Mouse (Mus musculus) heart, embryonic 16.5 days (tissue): Measurements from ENCODE around the gene Nos2. TPM values are rescaled to one million over a fixed set of nuclear protein-coding genes. Genes with fewer than 3 reads are reported as not detected.

Experiments used
- ATAC-seq: fragments of 200-750 bp; cut with Nextera tagmentation; replicated peaks from 2 replicates; pipeline ENCODE4 v1.8.0; 2017; ENCODE audit warnings: moderate number of reproducible peaks; ENCODE audit not compliant: insufficient read depth, low FRiP score; ENCODE audit errors: extremely low read depth
- H3K27ac ChIP-seq: fragments of 300-500 bp; sonication (generic); 2 replicates; pipeline ENCODE4 v1.5.1; 2014; ENCODE audit warnings: mild to moderate bottlenecking, low read length, control low read depth, moderate library complexity
- H3K27me3 ChIP-seq: fragments of 300-500 bp; sonication (generic); 2 replicates; pipeline ENCODE4 v1.6.1; 2014; ENCODE audit warnings: low read length, mixed read lengths; ENCODE audit not compliant: control insufficient read depth, insufficient read depth
- H3K36me3 ChIP-seq: fragments of 300-500 bp; sonication (generic); 2 replicates; pipeline ENCODE4 v1.6.1; 2014; ENCODE audit not compliant: control insufficient read depth, insufficient read depth
- H3K4me1 ChIP-seq: fragments of 300-500 bp; sonication (generic); 2 replicates; pipeline ENCODE4 v1.6.1; 2014; ENCODE audit warnings: low read length, mixed read lengths; ENCODE audit not compliant: control insufficient read depth, insufficient read depth
- H3K4me2 ChIP-seq: fragments of 300-500 bp; sonication (generic); 2 replicates; pipeline ENCODE4 v1.6.1; 2014; ENCODE audit warnings: low read depth, mild to moderate bottlenecking, control low read depth, low read length
- H3K4me3 ChIP-seq: fragments of 300-500 bp; sonication (generic); 2 replicates; pipeline ENCODE4 v1.5.1; 2014; ENCODE audit warnings: mild to moderate bottlenecking, control low read depth, low read length
- H3K9ac ChIP-seq: fragments of 300-500 bp; sonication (generic); 2 replicates; pipeline ENCODE4 v1.6.1; 2014; ENCODE audit warnings: low read length, control low read depth
- H3K9me3 ChIP-seq: fragments of 300-500 bp; sonication (generic); replicated peaks from 2 replicates; pipeline ENCODE4 v1.6.1; 2016; ENCODE audit warnings: low read length; ENCODE audit not compliant: control insufficient read depth
- WGBS: fragments of 180-500 bp; shearing (Covaris S2); extraction: QIAGEN DNeasy Blood & Tissue Kit; methylation state at CpG from one replicate; pipeline ENCODE4 v1.1.7; 2014; 5-methylcytosine and 5-hydroxymethylcytosine counted together
- polyA plus RNA-seq: library from polyadenylated mRNA; unstranded; fragments of >200 nt; fragmentation: Nextera tagmentation; extraction: Ambion mirVana; gene quantifications from 2 replicates; pipeline ENCODE4 v1.2.1, GENCODE M21; 2015

Nos2 gene
- 2.0 and 2.3 TPM in 2 replicates for polyA plus RNA-seq

DNA sequence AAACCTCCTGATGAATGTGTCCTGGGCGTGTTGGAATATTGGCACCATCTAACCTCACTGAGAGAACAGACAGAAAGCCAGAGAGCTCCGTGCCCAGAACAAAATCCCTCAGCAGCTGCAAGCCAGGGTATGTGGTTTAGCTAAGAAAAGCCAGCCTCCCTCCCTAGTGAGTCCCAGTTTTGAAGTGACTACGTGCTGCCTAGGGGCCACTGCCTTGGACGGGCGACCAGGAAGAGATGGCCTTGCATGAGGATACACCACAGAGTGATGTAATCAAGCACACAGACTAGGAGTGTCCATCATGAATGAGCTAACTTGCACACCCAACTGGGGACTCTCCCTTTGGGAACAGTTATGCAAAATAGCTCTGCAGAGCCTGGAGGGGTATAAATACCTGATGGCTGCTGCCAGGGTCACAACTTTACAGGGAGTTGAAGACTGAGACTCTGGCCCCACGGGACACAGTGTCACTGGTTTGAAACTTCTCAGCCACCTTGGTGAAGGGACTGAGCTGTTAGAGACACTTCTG is at the start of gene Nos2:
Nos2 (plus strand) TSS at position 377 of the 529 bp plus-strand sequence.
- H3K4me3 ChIP-seq = no peak within 1 kb of the TSS
- ATAC-seq = no peak
- WGBS = 47% methylated on average over 6 of the region's 6 CpGs

DNA sequence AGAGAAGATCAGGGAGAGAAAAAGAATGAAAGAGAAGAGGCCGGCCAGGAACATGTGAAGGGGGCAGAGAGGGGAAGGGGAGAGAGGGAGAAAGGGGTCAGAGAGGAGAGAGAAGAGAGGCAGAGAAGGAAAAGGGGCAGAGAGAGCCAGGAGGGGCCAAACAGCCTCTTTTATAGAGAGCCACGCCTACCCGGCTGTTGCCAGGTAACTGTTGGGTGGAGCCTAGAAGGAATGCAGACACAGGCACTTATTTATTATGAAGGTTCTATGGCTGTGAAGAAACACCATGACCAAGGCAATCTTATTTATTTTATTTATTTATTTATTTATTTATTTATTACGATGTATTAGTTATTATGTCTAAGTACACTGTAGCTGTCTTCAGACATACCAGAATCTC is 49.7 kb upstream of the Nos2 start:
- no peak overlapping the region for H3K4me2 ChIP-seq
- H3K9me3 ChIP-seq = peaks cover 4% of the 10 kb centered on the region; the same call in 1 of the 2 replicates
- no peak overlapping the region for H3K4me3 ChIP-seq
- no peaks in the 10 kb centered on the region for H3K36me3 ChIP-seq
- no peak overlapping the region for H3K9ac ChIP-seq
- no peaks in the 10 kb centered on the region for H3K27me3 ChIP-seq
- H3K4me1 ChIP-seq = no peaks in the 10 kb centered on the region
- no peak overlapping the region for H3K27ac ChIP-seq
- WGBS = 95% methylated on average over 4 of the region's 4 CpGs
- ATAC-seq = no peak

More for the DNA sequence above, at the start of gene Nos2:
- Histone ChIP-seq H3K27me3 (peaks cover 23% of the 10 kb centered on the region), H3K9ac (no peak within 1 kb of the TSS), H3K4me1 (no peaks in the 10 kb centered on the region), H3K4me2 (no peak within 1 kb of the TSS), H3K9me3 (no peaks in the 10 kb centered on the region), H3K36me3 (no peaks in the 10 kb centered on the region), H3K27ac (no peak within 1 kb of the TSS)

GRCm38 (mm10) chr11:78872782-78873181 is 47.8 kb upstream of the Nos2 start:
- Histone ChIP-seq H3K4me2 (no peak overlapping the region), H3K36me3 (no peaks in the 10 kb centered on the region), H3K27ac (no peak overlapping the region), H3K4me1 (no peaks in the 10 kb centered on the region), H3K4me3 (no peak overlapping the region), H3K9ac (no peak overlapping the region), H3K9me3 (peaks cover 4% of the 10 kb centered on the region; the same call in 1 of the 2 replicates), H3K27me3 (no peaks in the 10 kb centered on the region)
- WGBS = 40% methylated on average over 2 of the region's 2 CpGs
- no peak for ATAC-seq

- H3K9me3 ChIP-seq = peaks cover 4% of the 10 kb centered on the region; the same call in 1 of the 2 replicates
- no peak overlapping the region for H3K9ac ChIP-seq
- H3K4me2 ChIP-seq = no peak overlapping the region
- H3K36me3 ChIP-seq = no peaks in the 10 kb centered on the region
- 85% methylated on average over 3 of the region's 3 CpGs for WGBS
- no peaks in the 10 kb centered on the region for H3K27me3 ChIP-seq
- no peaks in the 10 kb centered on the region for H3K4me1 ChIP-seq
- no peak overlapping the region for H3K27ac ChIP-seq
- H3K4me3 ChIP-seq = no peak overlapping the region
- no peak for ATAC-seq
Measured at GRCm38 (mm10) chr11:78879727-78880126, 40.9 kb upstream of the Nos2 start.

DNA sequence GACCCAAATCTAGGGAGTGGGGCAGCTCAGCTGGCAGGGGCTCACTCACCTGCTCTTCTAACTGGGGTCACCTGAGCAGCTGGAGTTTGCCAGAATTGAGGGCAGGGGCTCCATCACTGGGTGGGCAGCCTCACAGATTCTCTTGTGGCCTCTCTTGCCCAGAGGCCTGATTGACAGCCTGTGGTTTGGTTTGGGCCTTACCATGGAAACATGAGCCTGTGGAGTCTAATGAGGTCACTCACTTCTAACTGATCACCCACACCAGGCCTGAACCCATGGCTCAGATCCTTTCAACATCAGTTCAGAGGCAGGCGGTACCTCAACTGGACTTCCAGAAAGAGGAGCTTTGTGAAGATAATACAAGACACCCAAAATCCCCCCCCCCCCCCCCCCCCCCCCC is 33.9 kb upstream of the Nos2 start:
- peak overlapping the region; percentile 34 for H3K4me2 ChIP-seq
- ATAC-seq = no peak
- peaks cover 5% of the 10 kb centered on the region; the same call in 1 of the 2 replicates for H3K4me1 ChIP-seq
- 89% methylated on average over 1 of the region's 1 CpGs for WGBS
- H3K27me3 ChIP-seq = no peaks in the 10 kb centered on the region
- H3K4me3 ChIP-seq = no peak overlapping the region
- H3K27ac ChIP-seq = no peak overlapping the region
- no peaks in the 10 kb centered on the region for H3K36me3 ChIP-seq
- H3K9me3 ChIP-seq = no peaks in the 10 kb centered on the region
- H3K9ac ChIP-seq = no peak overlapping the region

GRCm38 (mm10) chr11:78887102-78887971 is 33.2 kb upstream of the Nos2 start:
- peaks cover 5% of the 10 kb centered on the region; the same call in 1 of the 2 replicates for H3K4me1 ChIP-seq
- no peak overlapping the region for H3K9ac ChIP-seq
- 48% methylated on average over 9 of the region's 9 CpGs for WGBS
- no peaks in the 10 kb centered on the region for H3K27me3 ChIP-seq
- H3K9me3 ChIP-seq = no peaks in the 10 kb centered on the region
- H3K27ac ChIP-seq = peak overlapping the region; percentile 31; the same call in 1 of the 2 replicates
- peak; percentile 82 for ATAC-seq
- H3K4me2 ChIP-seq = peak overlapping the region; percentile 34
- no peaks in the 10 kb centered on the region for H3K36me3 ChIP-seq
- no peak overlapping the region for H3K4me3 ChIP-seq

GRCm38 (mm10) chr11:78889156-78889555 is 31.4 kb upstream of the Nos2 start:
- WGBS = 88% methylated on average over 4 of the region's 4 CpGs
- Histone ChIP-seq H3K4me3 (no peak overlapping the region), H3K27ac (no peak overlapping the region), H3K4me2 (no peak overlapping the region), H3K9ac (no peak overlapping the region), H3K4me1 (peaks cover 5% of the 10 kb centered on the region; the same call in 1 of the 2 replicates), H3K36me3 (no peaks in the 10 kb centered on the region), H3K9me3 (no peaks in the 10 kb centered on the region), H3K27me3 (no peaks in the 10 kb centered on the region)
- no peak for ATAC-seq

DNA sequence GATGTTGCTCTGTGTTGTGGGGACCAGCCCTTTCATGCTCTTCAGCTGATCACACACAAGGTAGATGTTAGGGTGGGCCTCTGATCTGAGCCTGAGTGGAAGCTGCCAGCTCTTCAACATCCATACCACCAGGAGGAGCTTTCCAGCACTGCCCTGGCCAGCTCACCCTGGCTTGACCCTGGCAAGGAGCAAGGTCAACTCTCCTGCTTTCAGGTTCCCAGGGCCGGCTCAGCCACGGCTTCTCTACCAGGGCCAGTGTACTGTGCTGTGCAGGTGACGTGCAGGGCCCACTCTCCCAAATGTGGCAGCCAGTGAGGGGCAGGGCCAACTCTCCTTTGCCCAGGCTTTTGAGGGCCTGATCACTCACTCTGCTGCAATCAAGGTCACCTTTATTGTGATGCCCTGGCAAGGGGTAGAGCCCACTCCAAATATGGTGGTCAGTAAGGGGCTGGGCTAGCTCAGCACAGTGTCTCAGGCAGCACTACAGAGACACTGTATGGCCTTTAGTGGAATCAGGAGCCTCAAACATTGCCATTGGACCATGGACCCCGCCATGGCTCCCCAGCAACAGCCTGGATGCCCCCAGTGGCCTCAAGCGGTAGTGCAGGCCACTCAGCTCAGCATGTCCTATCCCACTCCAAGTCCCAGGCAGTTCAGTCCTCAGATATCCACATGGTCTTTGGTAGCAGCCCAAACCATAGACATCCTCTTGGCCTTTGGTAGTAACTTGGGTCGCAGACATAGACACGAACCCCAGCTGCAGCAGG is 24.0 kb upstream of the Nos2 start:
- no peaks in the 10 kb centered on the region for H3K27me3 ChIP-seq
- H3K9ac ChIP-seq = no peak overlapping the region
- ATAC-seq = no peak
- no peaks in the 10 kb centered on the region for H3K4me1 ChIP-seq
- no peak overlapping the region for H3K4me3 ChIP-seq
- H3K27ac ChIP-seq = no peak overlapping the region
- H3K4me2 ChIP-seq = no peak overlapping the region
- no peaks in the 10 kb centered on the region for H3K36me3 ChIP-seq
- H3K9me3 ChIP-seq = 0 out of 2 replicates have a peak, but pooled peaks cover under 1% of the 10 kb centered on the region
- 70% methylated on average over 7 of the region's 7 CpGs for WGBS
